Mouse (Mus musculus) CH12.LX (cell line): Measurements from ENCODE around the gene Cnpy1.

ENCODE experiments used
- BHLHE40 ChIP-seq: IDR thresholded peaks from 2 replicates; pipeline ENCODE4 v1.6.1; 2011; ENCODE audit warnings: mild to moderate bottlenecking, low read depth, low read length, improper control_type of control experiment
- CTCF ChIP-seq, 2 experiments: IDR thresholded peaks in 1 of 2; conservative IDR thresholded peaks in 1 of 2; 2 replicates each; pipeline ENCODE4 v1.5.1; 2011 to 2012; ENCODE audit warnings: low read depth in 2 of 2, low read length in 2 of 2, improper control_type of control experiment in 1 of 2, inconsistent platforms in 1 of 2, mild to moderate bottlenecking in 1 of 2, moderate library complexity in 1 of 2
- E2F4 ChIP-seq: IDR thresholded peaks from 2 replicates; pipeline ENCODE4 v1.6.1; 2011; ENCODE audit warnings: low read depth, low read length, improper control_type of control experiment; ENCODE audit not compliant: insufficient replicate concordance
- EP300 ChIP-seq: IDR thresholded peaks from 2 replicates; pipeline ENCODE4 v1.6.1; 2011; ENCODE audit warnings: low read length, improper control_type of control experiment
- HCFC1 ChIP-seq: IDR thresholded peaks from 2 replicates; pipeline ENCODE4 v1.6.1; 2012; ENCODE audit warnings: low read depth, mild to moderate bottlenecking, inconsistent platforms, low read length, improper control_type of control experiment
- KAT2A ChIP-seq: IDR thresholded peaks from 2 replicates; pipeline ENCODE4 v1.6.1; 2012; ENCODE audit warnings: low read length, improper control_type of control experiment, inconsistent platforms; ENCODE audit not compliant: insufficient replicate concordance
- POLR2A ChIP-seq: IDR thresholded peaks from 2 replicates; pipeline ENCODE4 v1.6.1; 2011; ENCODE audit warnings: low read depth, mild to moderate bottlenecking, improper control_type of control experiment, low read length
- TCF12 ChIP-seq: IDR thresholded peaks from 2 replicates; pipeline ENCODE4 v1.6.1; 2014; ENCODE audit warnings: low read depth, mild to moderate bottlenecking, inconsistent platforms, low read length, improper control_type of control experiment
- ZNF384 ChIP-seq: IDR thresholded peaks from 2 replicates; pipeline ENCODE4 v1.6.1; 2012; ENCODE audit warnings: low read depth, low read length, improper control_type of control experiment, inconsistent platforms

DNA sequence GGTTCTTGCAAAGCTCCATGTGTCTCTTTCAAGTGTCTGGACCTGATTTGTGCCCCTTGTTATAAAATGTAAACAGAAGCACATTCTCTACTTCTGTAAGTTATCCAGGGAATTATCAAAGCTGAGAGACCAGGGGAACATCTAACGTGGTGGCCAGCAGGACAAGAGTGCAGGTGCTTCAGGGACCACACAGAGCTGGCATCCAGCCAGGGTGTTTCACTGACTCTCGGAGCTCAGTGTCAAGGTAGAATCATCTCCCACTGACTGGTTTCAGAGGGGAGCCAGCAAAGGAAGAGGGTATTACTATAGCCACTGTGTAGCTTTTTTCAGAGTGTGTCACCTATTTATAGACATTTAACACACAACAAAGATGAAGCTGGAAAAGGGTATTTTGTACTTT is 22.0 kb upstream of the Cnpy1 start:
- TF ChIP-seq POLR2A (no peak), CTCF (conservative IDR thresholded peaks at IDR 0.05 in 1 of 2, IDR thresholded peaks at IDR 0.05 in 1 of 2; ENCODE audit: low read depth in 2 of 2, low read length in 2 of 2) (no peak), BHLHE40 (no peak), TCF12 (no peak), HCFC1 (no peak), KAT2A (no peak), ZNF384 (no peak), E2F4 (no peak), EP300 (no peak)
